Mouse (Mus musculus) liver, embryonic 14.5 days (tissue): Measurements from ENCODE around the gene Snx12.

ENCODE experiments used
- CTCF ChIP-seq: IDR thresholded peaks from 2 replicates; pipeline ENCODE4 v1.5.1; 2016; ENCODE audit warnings: antibody characterized with exemption, low read depth, control low read depth
- EP300 ChIP-seq: IDR thresholded peaks from 2 replicates; pipeline ENCODE4 v1.6.1; 2016; ENCODE audit warnings: antibody characterized with exemption, low read depth

DNA sequence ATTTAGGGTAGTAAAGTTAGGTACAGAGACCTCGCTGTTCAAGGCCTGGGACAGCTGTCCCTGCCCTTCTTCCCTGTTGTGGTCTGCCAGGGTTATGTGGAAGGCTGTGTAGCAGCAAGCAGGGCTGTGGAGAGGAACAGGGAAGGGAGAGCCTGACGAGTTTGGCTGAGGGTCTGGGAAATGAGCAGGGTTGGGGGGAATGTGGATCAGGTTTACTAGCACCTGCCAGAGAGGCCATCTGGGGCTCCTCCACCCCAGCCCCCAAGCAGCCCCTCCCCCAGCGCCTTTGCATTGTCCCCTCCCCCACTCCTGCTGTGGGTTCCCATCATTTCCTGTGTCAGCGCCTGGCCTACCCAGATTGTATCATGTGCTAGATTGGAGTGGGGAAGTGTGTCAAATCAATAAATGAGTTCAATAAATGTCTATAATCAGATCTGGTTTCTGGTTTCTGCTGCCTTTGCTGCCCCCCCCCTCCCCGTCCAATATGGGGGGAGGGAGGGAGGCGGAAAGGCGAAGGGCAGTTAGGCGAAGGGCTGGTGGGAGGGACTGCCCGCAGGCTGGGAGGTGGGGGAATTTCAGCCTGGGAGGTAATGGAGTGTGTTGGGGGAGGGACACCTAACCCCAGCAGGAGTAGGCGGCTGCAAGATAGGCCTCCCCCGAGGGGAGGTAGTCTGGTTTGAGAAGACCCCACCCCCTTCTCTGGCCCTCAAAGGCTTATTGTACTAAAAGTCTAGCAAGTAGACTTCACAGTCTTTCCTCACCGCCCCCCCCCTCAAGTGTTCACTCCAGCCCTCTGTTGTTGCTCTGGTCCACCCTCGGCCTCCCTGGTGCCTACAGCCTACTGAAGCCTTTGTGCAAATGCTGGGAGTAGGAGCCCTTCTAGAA, 38.3 kb upstream of the Snx12 start:
- TF ChIP-seq CTCF (no peak), EP300 (no peak)
